Mouse (Mus musculus) frontal cortex, adult 2 months (tissue): ENCODE measurements around the gene Myo10. TPM values are rescaled to one million over a fixed set of nuclear protein-coding genes. Genes with fewer than 3 reads are reported as not detected.

Experiments
- polyA plus RNA-seq: library from polyadenylated mRNA; depleted of rRNA; stranded (reverse); fragments of >200 nt; gene quantifications from 2 replicates; pipeline ENCODE4 v1.2.3, GENCODE M21; 2012; rRNA removed

Gene Myo10
- polyA plus RNA-seq, 1 experiment = 57.3 TPM

Other genes with a start within 250 kb of the Myo10 start
- gene Basp1, start 208.8 kb upstream of the Myo10 start, polyA plus RNA-seq = 503 and 548 TPM in 2 replicates
- gene Retreg1, start 220.7 kb downstream of the Myo10 start, polyA plus RNA-seq = 21.8 and 24.5 TPM in 2 replicates